17 mouse cellular contexts compared by ENCODE assay signal in the genomic region with DNA sequence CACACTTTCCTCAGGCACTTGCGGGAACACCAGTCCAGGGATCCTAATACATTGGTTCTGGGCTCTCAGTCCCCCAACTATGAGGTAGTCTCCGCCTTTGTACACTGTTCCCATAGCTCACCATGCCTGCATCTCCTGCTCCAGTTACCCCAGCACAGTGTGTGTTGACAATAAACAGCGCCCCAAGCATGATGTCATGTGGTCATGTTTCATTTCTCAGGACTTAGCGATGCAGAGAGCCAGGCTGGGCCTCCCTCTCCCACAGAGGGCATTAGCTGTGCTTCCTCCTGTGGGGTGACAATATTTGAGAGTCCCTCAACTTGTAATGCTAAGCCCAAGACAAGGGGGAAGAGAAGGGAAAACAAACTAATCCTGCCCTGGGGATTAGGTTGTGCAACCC. TPM values are rescaled to one million over a fixed set of nuclear protein-coding genes. Genes with fewer than 3 reads are reported as not detected.
DNase-seq lines count a peak whose midpoint lies in the region; ATAC-seq and TF ChIP-seq lines count a peak whose summit lies in the region.
"Had no signal": no experiment of that assay in that cellular context is flagged by ENCODE, and none has a peak within 500 bp of the region (broad histone marks: within the 10 kb centered on the region; RNA-seq: fewer than 3 reads in every experiment).

No protein-coding gene starts in this region.

- no peak overlapping the region for H3K4me3 ChIP-seq in kidney, adult 2 months (ENCODE audit: insufficient read depth, low read depth, low read length)
- H3K4me3 ChIP-seq: forebrain, embryonic 12.5 days; hindbrain, embryonic 15.5 days; midbrain, embryonic 12.5 days had no signal

- 72% methylated on average over 4 of the region's 4 CpGs for WGBS in kidney, adult 2 months

- POLR2A ChIA-PET in Patski (lab: Charles Lee) = no interaction called here

- 0 out of 2 replicates have a peak, but pooled peaks cover 2% of the 10 kb centered on the region for H3K4me1 ChIP-seq in kidney, adult 2 months (ENCODE audit: control insufficient read depth, insufficient read depth, low read length)
- H3K4me1 ChIP-seq: hindbrain, embryonic 15.5 days had no signal

- CTCF ChIA-PET in Patski (lab: Charles Lee) = interaction anchor here (0.7 to 1.9 kb wide), 4 partner anchors 13 to 39 kb away, joined by 3 to 5 read pairs (median 4); no protein-coding TSS in a partner anchor

- no peaks in the 10 kb centered on the region; the same call in 1 of the 2 replicates for H3K36me3 ChIP-seq in kidney, adult 2 months (ENCODE audit: control insufficient read depth, insufficient read depth, low read length)
- H3K36me3 ChIP-seq: forebrain, embryonic 12.5 days; hindbrain, embryonic 15.5 days; midbrain, embryonic 12.5 days had no signal

- DNase-seq in adrenal gland, adult 2 months = peak; percentile 38
- DNase-seq in adrenal gland, postnatal 4 days (ENCODE audit: low spot score in 2 of 2) = no peak
- peak; percentile 15 for DNase-seq in kidney, adult 2 months
- DNase-seq in kidney, postnatal 14 days = no peak
- no peak for DNase-seq in Patski (ENCODE audit: low read depth, low spot score)
- peak; percentile 14 for DNase-seq in heart, postnatal 25 days (ENCODE audit: low spot score)
- DNase-seq in thymus, postnatal 0 days (ENCODE audit: low spot score) = no peak
- no peak for DNase-seq in right cerebral cortex, postnatal 36 days (ENCODE audit: low spot score in 2 of 2)
- DNase-seq: cerebellum, adult 2 months; gastrocnemius, postnatal 36 days; kidney, postnatal 10 days; lung, postnatal 10 days; thymus, adult 18-20 months had no signal

- TF ChIP-seq POLR2A in kidney, adult 2 months (IDR thresholded peaks at IDR 0.05; ENCODE audit: low read depth, low read length) = no peak

- no peak overlapping the region for H3K27ac ChIP-seq in kidney, adult 2 months (ENCODE audit: insufficient read depth, low read depth, low read length)
- H3K27ac ChIP-seq: forebrain, embryonic 12.5 days; hindbrain, embryonic 15.5 days; midbrain, embryonic 12.5 days had no signal

- peak; percentile 60 for ATAC-seq in Patski

- TF ChIP-seq CTCF in kidney, adult 2 months (conservative IDR thresholded peaks at IDR 0.05; ENCODE audit: insufficient read depth, insufficient read length, low read depth, low read length) = no peak
- TF ChIP-seq CTCF in Patski (IDR thresholded peaks at IDR 0.05) = no peak

- in situ Hi-C loops in Patski (cut with MboI; ENCODE audit: low pct_unique_long_range_greater_than_20kb) = no loop called here

- intact Hi-C loops in heart, postnatal 25 days (cut with DNase I) = no loop called here

- H3K27me3 ChIP-seq in kidney, adult 2 months (replicated peaks; ENCODE audit: control insufficient read depth, insufficient read depth, low read length) = no peaks in the 10 kb centered on the region
- no peaks in the 10 kb centered on the region for H3K27me3 ChIP-seq in Patski
- H3K27me3 ChIP-seq: forebrain, embryonic 12.5 days; hindbrain, embryonic 15.5 days; midbrain, embryonic 12.5 days had no signal

RNA-seq across cellular contexts. Expression of gene Svopl, which starts 1.2 kb away (rescaled TPM):
- 1 to 10 TPM in 1 of 2 experiments, under 1 TPM in 1; 0.90 to 1.0 TPM for total RNA-seq in adrenal gland, adult 2 months (2021)
- polyA plus RNA-seq in adrenal gland, adult 2 months (2012; rRNA removed) = 0.77 and 1.6 TPM in 2 replicates
- 1 to 10 TPM; 3.3 to 4.6 TPM for total RNA-seq in adrenal gland, postnatal 4 days (2021)
- 13.5 and 14.3 TPM in 2 replicates for polyA plus RNA-seq in kidney, adult 2 months (2012; rRNA removed)
- polyA plus RNA-seq in Patski (2021) = not detected
- total RNA-seq in heart, postnatal 25 days (2021) = under 1 TPM; 0.42 to 0.50 TPM
- polyA plus RNA-seq in thymus, postnatal 0 days (2015; fragmentation: Nextera tagmentation; extraction: Ambion mirVana) = 1.2 TPM in 2 replicates
- total RNA-seq: liver, adult 2 months had no signal
- polyA plus RNA-seq: liver, adult 2 months had no signal

Comparison
In these comparisons a context has a peak if more than half of its experiments do, and no peak if none do; other contexts are left out.
1. DNase-seq: peak in adrenal gland, adult 2 months (single experiment), kidney, adult 2 months (single experiment) and heart, postnatal 25 days (single experiment); none in adrenal gland, postnatal 4 days (0 of 2), kidney, postnatal 14 days (single experiment), Patski (single experiment), thymus, postnatal 0 days (single experiment) and right cerebral cortex, postnatal 36 days (0 of 2).